Comparison of ENCODE assay signal across 9 mouse cellular contexts in the genomic region with DNA sequence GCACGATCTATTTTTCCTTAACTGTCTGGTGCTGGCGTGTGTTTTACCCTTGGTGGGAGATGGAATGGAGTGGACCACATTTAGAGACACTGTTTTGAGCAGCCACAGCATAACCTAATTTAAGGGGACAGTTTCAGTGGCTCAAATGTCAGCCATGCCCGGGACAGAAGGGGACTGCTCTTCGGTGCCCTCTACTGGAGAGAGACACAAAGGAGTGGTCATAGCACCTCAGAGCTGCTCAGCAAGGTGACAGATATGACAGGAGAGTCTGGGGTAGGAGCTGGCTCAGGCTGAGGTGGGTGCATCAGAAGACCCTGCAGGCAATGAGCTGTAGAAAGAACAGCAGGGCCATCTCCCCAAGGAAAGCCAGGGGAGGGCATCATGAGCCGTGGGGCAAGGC. TPM values are rescaled to one million over a fixed set of nuclear protein-coding genes. Genes with fewer than 3 reads are reported as not detected.
A peak's percentile ranks its signal among the peaks of the same experiment; 100 is the strongest.
DNase-seq lines count a peak whose midpoint lies in the region; ATAC-seq and TF ChIP-seq lines count a peak whose summit lies in the region.
"Had no signal": no experiment of that assay in that cellular context is flagged by ENCODE, and none has a peak within 500 bp of the region (broad histone marks: within the 10 kb centered on the region; RNA-seq: fewer than 3 reads in every experiment).

No protein-coding gene starts in this region.

- peaks cover 27% of the 10 kb centered on the region for H3K36me3 ChIP-seq in liver, postnatal 0 days (replicated peaks; ENCODE audit: insufficient read depth, low read length)

- no peak for ATAC-seq in liver, postnatal 0 days

- peaks cover 29% of the 10 kb centered on the region for H3K4me1 ChIP-seq in liver, postnatal 0 days (ENCODE audit: insufficient read depth)

- no peak overlapping the region for H3K27ac ChIP-seq in left cerebral cortex, adult 2 months
- H3K27ac ChIP-seq in liver, postnatal 0 days (ENCODE audit: low read depth) = no peak overlapping the region
- H3K27ac ChIP-seq: macrophage had no signal

- peak; percentile 63 for TF ChIP-seq CTCF in left cerebral cortex, adult 2 months (IDR thresholded peaks at IDR 0.05)
- TF ChIP-seq CTCF in brain, embryonic 14.5 days (IDR thresholded peaks at IDR 0.05; ENCODE audit: borderline replicate concordance, extremely low read depth, insufficient read depth, insufficient read length) = peak; percentile 78
- TF ChIP-seq CTCF in liver, postnatal 0 days (IDR thresholded peaks at IDR 0.05; ENCODE audit: low read depth) = peak; percentile 82

- no peak for TF ChIP-seq POLR2A in brain, embryonic 14.5 days (IDR thresholded peaks at IDR 0.05; ENCODE audit: borderline replicate concordance, extremely low read depth, insufficient read depth, insufficient read length, poor library complexity, severe bottlenecking)

- H3K4me2 ChIP-seq in liver, postnatal 0 days (ENCODE audit: low read depth, low read length) = no peak overlapping the region

- 55% methylated on average over 5 of the region's 5 CpGs for WGBS in liver, postnatal 0 days (ENCODE audit: insufficient replicate concordance)

- TF ChIP-seq EP300 in liver, postnatal 0 days (IDR thresholded peaks at IDR 0.05; ENCODE audit: low read depth) = no peak

- DNase-seq in adrenal gland, postnatal 10 days = peak; percentile 53
- DNase-seq in adrenal gland, postnatal 4 days (ENCODE audit: low spot score in 2 of 2) = no peak
- no peak for DNase-seq in left cerebral cortex, adult 2 months (ENCODE audit: extremely low spot score in 1 of 2, low spot score in 2 of 2)
- DNase-seq in left cerebral cortex, adult 11 months (ENCODE audit: low spot score) = no peak
- no peak for DNase-seq in brain, embryonic 14.5 days (ENCODE audit: low read depth)
- DNase-seq in liver, postnatal 0 days = peak; percentile 47
- DNase-seq in right cerebral cortex, adult 2 months (ENCODE audit: low spot score in 2 of 2) = no peak
- no peak for DNase-seq in layer of hippocampus, adult 11-12 months (ENCODE audit: low spot score)

- H3K9ac ChIP-seq in liver, postnatal 0 days (replicated peaks) = no peak overlapping the region

- no peak overlapping the region for H3K4me3 ChIP-seq in left cerebral cortex, adult 2 months
- no peak overlapping the region for H3K4me3 ChIP-seq in liver, postnatal 0 days (ENCODE audit: low read depth, low read length)

- H3K27me3 ChIP-seq in liver, postnatal 0 days (ENCODE audit: insufficient read depth, low read length) = no peaks in the 10 kb centered on the region

- H3K9me3 ChIP-seq in liver, postnatal 0 days (ENCODE audit: low read length) = no peaks in the 10 kb centered on the region

- intact Hi-C loops in left cerebral cortex, adult 2 months (cut with DNase I) = loop anchor here (5.0 to 10.0 kb wide), 2 partner anchors 326 to 473 kb away; no protein-coding TSS in a partner anchor

RNA-seq across cellular contexts. Expression of a gene that starts 15.3 kb away (rescaled TPM):
- total RNA-seq in adrenal gland, postnatal 10 days (2021) = 10 to 100 TPM; 21.1 to 22.7 TPM
- 10 to 100 TPM; 27.4 to 27.5 TPM for total RNA-seq in adrenal gland, postnatal 4 days (2021)
- 10 to 100 TPM; 19.7 to 21.9 TPM for total RNA-seq in left cerebral cortex, adult 2 months (2021)
- 12.6 and 15.7 TPM in 2 replicates for polyA plus RNA-seq in brain, embryonic 14.5 days (2012; rRNA removed)
- 6.8 and 6.9 TPM in 2 replicates for polyA plus RNA-seq in liver, postnatal 0 days (2015; fragmentation: Nextera tagmentation; extraction: Ambion mirVana)

Comparison
In these comparisons a context has a peak if more than half of its experiments do, and no peak if none do; other contexts are left out.
1. DNase-seq: peak in adrenal gland, postnatal 10 days (single experiment) and liver, postnatal 0 days (single experiment); none in adrenal gland, postnatal 4 days (0 of 2), left cerebral cortex, adult 2 months (0 of 2), left cerebral cortex, adult 11 months (single experiment), brain, embryonic 14.5 days (single experiment), right cerebral cortex, adult 2 months (0 of 2) and layer of hippocampus, adult 11-12 months (single experiment).
2. Peak in every context shown above with its lines, with median percentiles within 50 percentile points of each other: CTCF ChIP-seq.